Mouse (Mus musculus): ENCODE results near the gene Pla2g4d. TPM values are rescaled to one million over a fixed set of nuclear protein-coding genes. Genes with fewer than 3 reads are reported as not detected.
"Not testable (repeated sequence)": the region's sequence is repeated elsewhere in the genome, so short reads cannot be mapped to it uniquely, and the experiment has no call there.

Pla2g4d gene
- total and polyA plus RNA-seq, 3 experiments = 0.11 TPM; not detected in 2

- H3K27me3 ChIP-seq (ENCODE audit: insufficient read depth, low read length) = no peaks in the 10 kb centered on the region; the same call in 1 of the 2 replicates
- no peaks in the 10 kb centered on the region for H3K4me1 ChIP-seq (ENCODE audit: insufficient read depth, low read depth, low read length)
- no peak for ATAC-seq (ENCODE audit: extremely low read depth, insufficient number of reproducible peaks, low FRiP score, poor library complexity, severe bottlenecking)
- no peak overlapping the region for H3K4me3 ChIP-seq (ENCODE audit: low read depth, low read length)
- TF ChIP-seq GATA2 (IDR thresholded peaks at IDR 0.05; ENCODE audit: borderline replicate concordance, low read depth, low read length) (no peak), CTCF (IDR thresholded peaks at IDR 0.05; ENCODE audit: low read depth, low read length) (no peak), GATA1 (IDR thresholded peaks at IDR 0.05; ENCODE audit: borderline replicate concordance, low read length) (no peak), TAL1 (conservative IDR thresholded peaks at IDR 0.05; ENCODE audit: low read depth, low read length) (no peak), POLR2AphosphoS5 (IDR thresholded peaks at IDR 0.05; ENCODE audit: insufficient replicate concordance, low read depth, low read length) (no peak)
- H3K9me3 ChIP-seq (replicated peaks) = no peaks in the 10 kb centered on the region
- H3K36me3 ChIP-seq (replicated peaks) = no peaks in the 10 kb centered on the region
- DNase-seq (ENCODE audit: low spot score) = no peak
These were observed 32.7 kb downstream of the Pla2g4d start for GRCm38 (mm10) chr2:120256259-120256658.

DNA sequence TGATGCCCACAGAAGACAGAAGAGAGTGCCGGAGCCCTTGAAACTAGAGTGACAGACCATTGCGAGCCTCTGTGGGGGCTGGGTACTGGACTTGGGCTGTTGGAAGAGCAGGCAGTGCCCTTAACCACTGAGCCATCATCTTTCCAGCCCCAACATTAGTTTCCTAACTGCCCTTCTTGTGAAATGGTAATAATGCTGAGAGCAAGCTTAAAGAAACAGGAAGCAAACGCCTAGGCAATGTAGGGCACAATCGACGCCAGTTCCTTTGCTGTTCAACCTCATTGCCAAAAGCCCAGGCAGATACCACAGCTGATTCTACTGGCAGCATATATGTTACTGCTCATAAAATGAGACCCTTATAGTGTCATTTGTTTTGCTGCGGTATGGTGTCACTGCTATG is 36.4 kb downstream of the Pla2g4d start:
- no peak for DNase-seq (ENCODE audit: low spot score)
- TF ChIP-seq GATA2 (IDR thresholded peaks at IDR 0.05; ENCODE audit: borderline replicate concordance, low read depth, low read length) = no peak
- no peak for TF ChIP-seq TAL1 (conservative IDR thresholded peaks at IDR 0.05; ENCODE audit: low read depth, low read length)
- TF ChIP-seq POLR2AphosphoS5 (IDR thresholded peaks at IDR 0.05; ENCODE audit: insufficient replicate concordance, low read depth, low read length) = no peak
- no peak for TF ChIP-seq CTCF (IDR thresholded peaks at IDR 0.05; ENCODE audit: low read depth, low read length)
- TF ChIP-seq GATA1 (IDR thresholded peaks at IDR 0.05; ENCODE audit: borderline replicate concordance, low read length) = no peak
- no peaks in the 10 kb centered on the region for H3K4me1 ChIP-seq (ENCODE audit: insufficient read depth, low read depth, low read length)
- no peak for ATAC-seq (ENCODE audit: extremely low read depth, insufficient number of reproducible peaks, low FRiP score, poor library complexity, severe bottlenecking)
- no peaks in the 10 kb centered on the region for H3K27me3 ChIP-seq (ENCODE audit: insufficient read depth, low read length)
- no peak overlapping the region for H3K4me3 ChIP-seq (ENCODE audit: low read depth, low read length)
- H3K9me3 ChIP-seq (replicated peaks) = no peaks in the 10 kb centered on the region
- H3K36me3 ChIP-seq (replicated peaks) = no peaks in the 10 kb centered on the region

DNA sequence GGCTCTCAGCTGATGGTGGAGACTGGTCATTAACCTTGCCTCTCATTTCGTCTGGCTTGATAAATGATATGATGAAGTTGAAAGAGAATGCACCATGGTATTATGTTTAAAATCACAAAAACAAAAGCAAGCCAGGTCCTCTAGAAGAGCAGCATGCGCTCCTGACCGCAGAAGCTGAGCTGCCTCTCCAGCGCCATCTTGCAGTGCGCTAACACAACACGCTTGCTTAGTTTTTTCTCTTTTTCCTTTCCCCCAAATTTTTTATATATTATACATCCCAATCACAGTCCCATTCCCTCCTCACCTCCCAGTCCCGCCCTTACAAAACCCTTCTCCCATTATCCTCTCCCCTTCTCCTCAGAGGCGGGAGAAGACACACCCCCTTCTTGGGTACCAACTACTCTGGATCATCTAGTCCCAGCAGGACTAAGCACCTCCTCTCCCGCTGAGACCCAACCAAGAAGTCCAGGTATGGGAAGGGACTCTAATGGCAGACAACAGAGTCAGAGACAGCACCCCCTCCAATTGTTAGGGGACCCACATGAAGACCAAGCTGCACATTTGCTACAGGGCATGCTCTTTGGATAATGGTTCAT is 43.5 kb downstream of the Pla2g4d start:
- no peaks in the 10 kb centered on the region for H3K36me3 ChIP-seq (replicated peaks)
- H3K27me3 ChIP-seq (ENCODE audit: insufficient read depth, low read length) = 0 out of 2 replicates have a peak, but pooled peaks cover 2% of the 10 kb centered on the region
- H3K9me3 ChIP-seq (replicated peaks) = no peaks in the 10 kb centered on the region
- DNase-seq (ENCODE audit: low spot score) (no peak), ATAC-seq (ENCODE audit: extremely low read depth, insufficient number of reproducible peaks, low FRiP score, poor library complexity, severe bottlenecking) (no peak)
- H3K4me1 ChIP-seq (ENCODE audit: insufficient read depth, low read depth, low read length) = no peaks in the 10 kb centered on the region
- TF ChIP-seq TAL1 (conservative IDR thresholded peaks at IDR 0.05; ENCODE audit: low read depth, low read length) (no peak), CTCF (IDR thresholded peaks at IDR 0.05; ENCODE audit: low read depth, low read length) (no peak), GATA1 (IDR thresholded peaks at IDR 0.05; ENCODE audit: borderline replicate concordance, low read length) (no peak), GATA2 (IDR thresholded peaks at IDR 0.05; ENCODE audit: borderline replicate concordance, low read depth, low read length) (no peak), POLR2AphosphoS5 (IDR thresholded peaks at IDR 0.05; ENCODE audit: insufficient replicate concordance, low read depth, low read length) (no peak)
- no peak overlapping the region for H3K4me3 ChIP-seq (ENCODE audit: low read depth, low read length)

- Histone ChIP-seq H3K36me3 (replicated peaks) (no peaks in the 10 kb centered on the region), H3K9me3 (replicated peaks) (no peaks in the 10 kb centered on the region), H3K4me1 (ENCODE audit: insufficient read depth, low read depth, low read length) (no peaks in the 10 kb centered on the region), H3K4me3 (ENCODE audit: low read depth, low read length) (no peak within 1 kb of the TSS), H3K27me3 (ENCODE audit: insufficient read depth, low read length) (0 out of 2 replicates have a peak, but pooled peaks cover 2% of the 10 kb centered on the region)
- ATAC-seq (ENCODE audit: extremely low read depth, insufficient number of reproducible peaks, low FRiP score, poor library complexity, severe bottlenecking) (no peak), DNase-seq (ENCODE audit: low spot score) (no peak)
- TF ChIP-seq TAL1 (conservative IDR thresholded peaks at IDR 0.05; ENCODE audit: low read depth, low read length) = no peak
- TF ChIP-seq POLR2AphosphoS5 (IDR thresholded peaks at IDR 0.05; ENCODE audit: insufficient replicate concordance, low read depth, low read length) = no peak
- TF ChIP-seq GATA1 (IDR thresholded peaks at IDR 0.05; ENCODE audit: borderline replicate concordance, low read length) = no peak
- no peak for TF ChIP-seq GATA2 (IDR thresholded peaks at IDR 0.05; ENCODE audit: borderline replicate concordance, low read depth, low read length)
- no peak for TF ChIP-seq CTCF (IDR thresholded peaks at IDR 0.05; ENCODE audit: low read depth, low read length)
These were observed 44.1 kb downstream of the Pla2g4d start, which contains the start of gene Pla2g4e for GRCm38 (mm10) chr2:120244679-120245420. Gene Pla2g4e (minus strand): TSS chr2:120245335.

DNA sequence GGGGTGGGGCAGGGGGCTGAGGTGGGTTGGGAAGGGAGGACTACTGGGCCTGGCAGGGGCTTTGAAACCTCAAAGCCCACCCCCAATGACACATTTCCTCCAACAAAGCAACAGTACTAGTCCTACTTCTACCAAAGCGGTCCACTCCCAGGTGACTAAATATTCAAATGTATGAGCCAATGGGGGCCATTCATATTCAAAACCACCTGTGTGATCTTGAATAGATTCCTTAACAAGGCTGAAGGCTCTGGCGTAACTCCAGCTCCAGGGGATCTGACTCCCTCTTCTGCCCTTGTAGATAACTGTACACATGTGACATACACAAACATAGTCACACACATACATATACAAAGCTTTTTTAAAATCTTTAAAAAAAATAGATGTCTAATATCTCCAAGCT is 45.0 kb downstream of the Pla2g4d start:
- H3K4me1 ChIP-seq (ENCODE audit: insufficient read depth, low read depth, low read length) = no peaks in the 10 kb centered on the region
- DNase-seq (ENCODE audit: low spot score) (no peak), ATAC-seq (ENCODE audit: extremely low read depth, insufficient number of reproducible peaks, low FRiP score, poor library complexity, severe bottlenecking) (no peak)
- no peak overlapping the region for H3K4me3 ChIP-seq (ENCODE audit: low read depth, low read length)
- no peak for TF ChIP-seq GATA2 (IDR thresholded peaks at IDR 0.05; ENCODE audit: borderline replicate concordance, low read depth, low read length)
- TF ChIP-seq GATA1 (IDR thresholded peaks at IDR 0.05; ENCODE audit: borderline replicate concordance, low read length) = no peak
- TF ChIP-seq TAL1 (conservative IDR thresholded peaks at IDR 0.05; ENCODE audit: low read depth, low read length) = no peak
- TF ChIP-seq POLR2AphosphoS5 (IDR thresholded peaks at IDR 0.05; ENCODE audit: insufficient replicate concordance, low read depth, low read length) = no peak
- no peak for TF ChIP-seq CTCF (IDR thresholded peaks at IDR 0.05; ENCODE audit: low read depth, low read length)
- H3K27me3 ChIP-seq (ENCODE audit: insufficient read depth, low read length) = peaks cover 2% of the 10 kb centered on the region; the same call in 1 of the 2 replicates
- no peaks in the 10 kb centered on the region for H3K36me3 ChIP-seq (replicated peaks)
- no peaks in the 10 kb centered on the region for H3K9me3 ChIP-seq (replicated peaks)

GRCm38 (mm10) chr2:120242791-120243467 is 46.1 kb downstream of the Pla2g4d start:
- no peaks in the 10 kb centered on the region for H3K4me1 ChIP-seq (ENCODE audit: insufficient read depth, low read depth, low read length)
- DNase-seq (ENCODE audit: low spot score) = no peak
- TF ChIP-seq GATA1 (IDR thresholded peaks at IDR 0.05; ENCODE audit: borderline replicate concordance, low read length) (no peak), GATA2 (IDR thresholded peaks at IDR 0.05; ENCODE audit: borderline replicate concordance, low read depth, low read length) (no peak), TAL1 (conservative IDR thresholded peaks at IDR 0.05; ENCODE audit: low read depth, low read length) (no peak), POLR2AphosphoS5 (IDR thresholded peaks at IDR 0.05; ENCODE audit: insufficient replicate concordance, low read depth, low read length) (no peak), CTCF (IDR thresholded peaks at IDR 0.05; ENCODE audit: low read depth, low read length) (no peak)
- H3K9me3 ChIP-seq (replicated peaks) = no peaks in the 10 kb centered on the region
- no peak for ATAC-seq (ENCODE audit: extremely low read depth, insufficient number of reproducible peaks, low FRiP score, poor library complexity, severe bottlenecking)
- H3K4me3 ChIP-seq (ENCODE audit: low read depth, low read length) = no peak overlapping the region
- no peaks in the 10 kb centered on the region for H3K36me3 ChIP-seq (replicated peaks)
- peaks cover 3% of the 10 kb centered on the region for H3K27me3 ChIP-seq (ENCODE audit: insufficient read depth, low read length)

GRCm38 (mm10) chr2:120238733-120239132 is 50.3 kb downstream of the Pla2g4d start:
- DNase-seq (ENCODE audit: low spot score); ATAC-seq (ENCODE audit: extremely low read depth, insufficient number of reproducible peaks, low FRiP score, poor library complexity, severe bottlenecking); H3K4me1 ChIP-seq (ENCODE audit: insufficient read depth, low read depth, low read length); H3K36me3 ChIP-seq (replicated peaks); H3K4me3 ChIP-seq (ENCODE audit: low read depth, low read length); H3K9me3 ChIP-seq (replicated peaks): not testable (repeated sequence)
- H3K27me3 ChIP-seq (ENCODE audit: insufficient read depth, low read length) = peaks cover 16% of the 10 kb centered on the region
